Mouse (Mus musculus): ENCODE results near the gene Uba6.

DNA sequence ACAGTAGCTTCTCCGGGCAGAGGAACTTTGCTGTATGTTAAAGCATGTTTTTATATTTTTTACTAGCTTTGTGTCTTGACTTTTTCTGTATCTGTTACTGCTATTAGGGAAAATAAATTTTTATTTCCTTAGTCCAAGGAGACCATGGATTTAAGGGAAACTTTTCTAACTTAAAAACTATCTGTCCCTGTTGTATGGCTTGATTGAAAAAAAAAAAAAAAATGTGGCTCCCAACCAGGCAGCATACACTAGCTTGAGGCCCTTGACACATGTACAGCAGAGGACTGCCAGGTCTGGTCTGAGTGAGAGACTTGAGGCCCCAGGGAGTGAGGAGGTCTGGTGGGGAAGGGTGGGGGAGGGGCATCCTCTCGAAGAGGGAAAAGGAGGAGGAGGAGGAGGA lies 1.2 kb upstream of the Uba6 start:
- TF ChIP-seq POLR2A (IDR thresholded peaks at IDR 0.05; ENCODE audit: borderline replicate concordance, control insufficient read depth, low read depth, low read length) (no peak), CTCF (IDR thresholded peaks at IDR 0.05; ENCODE audit: control insufficient read depth, insufficient read depth, low read length) (no peak)

Measured in bone marrow, adult 2 months (tissue).